Mouse (Mus musculus) ES-E14 (cell line): Measurements from ENCODE around the gene Nek6.

Source experiments
- CHD2 ChIP-seq: IDR thresholded peaks from 2 replicates; pipeline ENCODE4 v1.6.1; 2014; ENCODE audit warnings: mild to moderate bottlenecking, low read depth, low read length, inconsistent platforms
- HCFC1 ChIP-seq: IDR thresholded peaks from 2 replicates; pipeline ENCODE4 v1.6.1; 2012; ENCODE audit warnings: low read length, inconsistent platforms, borderline replicate concordance; ENCODE audit not compliant: insufficient read depth
- MAFK ChIP-seq: IDR thresholded peaks from 2 replicates; pipeline ENCODE4 v1.6.1; 2014; ENCODE audit warnings: mild to moderate bottlenecking, low read depth, low read length, inconsistent platforms; ENCODE audit not compliant: insufficient read depth
- ZC3H11A ChIP-seq: IDR thresholded peaks from 2 replicates; pipeline ENCODE4 v1.6.1; 2012; ENCODE audit warnings: low read depth, mild to moderate bottlenecking, inconsistent platforms, low read length, borderline replicate concordance
- ZNF384 ChIP-seq: IDR thresholded peaks from 2 replicates; pipeline ENCODE4 v1.6.1; 2012; ENCODE audit warnings: low read depth, low read length, inconsistent platforms

DNA sequence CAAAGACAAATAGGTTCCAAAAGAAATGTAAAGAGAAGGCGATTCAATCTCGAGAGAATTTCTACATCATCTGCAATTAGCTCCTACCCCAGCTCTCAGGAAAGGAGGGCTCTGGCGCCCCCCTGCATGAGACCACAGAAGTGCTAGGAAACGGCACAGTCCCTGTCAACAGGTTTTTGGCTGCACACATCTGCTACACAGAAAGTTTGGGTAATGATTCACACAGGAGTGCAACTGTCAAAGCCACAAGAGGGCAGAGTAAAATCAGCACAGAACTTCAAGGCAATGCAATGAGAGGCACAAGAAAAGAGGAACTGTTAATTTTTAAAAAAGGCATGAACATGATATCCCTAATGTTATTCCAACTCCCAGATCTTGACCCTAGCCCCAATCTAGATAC is 104.6 kb downstream of the Nek6 start:
- no peak for TF ChIP-seq ZNF384
- no peak for TF ChIP-seq CHD2
- TF ChIP-seq MAFK, result no peak
- TF ChIP-seq HCFC1, result no peak
- no peak for TF ChIP-seq ZC3H11A
